Mouse (Mus musculus): ENCODE measurements around the gene Trmt112.

Gene Trmt112

DNA sequence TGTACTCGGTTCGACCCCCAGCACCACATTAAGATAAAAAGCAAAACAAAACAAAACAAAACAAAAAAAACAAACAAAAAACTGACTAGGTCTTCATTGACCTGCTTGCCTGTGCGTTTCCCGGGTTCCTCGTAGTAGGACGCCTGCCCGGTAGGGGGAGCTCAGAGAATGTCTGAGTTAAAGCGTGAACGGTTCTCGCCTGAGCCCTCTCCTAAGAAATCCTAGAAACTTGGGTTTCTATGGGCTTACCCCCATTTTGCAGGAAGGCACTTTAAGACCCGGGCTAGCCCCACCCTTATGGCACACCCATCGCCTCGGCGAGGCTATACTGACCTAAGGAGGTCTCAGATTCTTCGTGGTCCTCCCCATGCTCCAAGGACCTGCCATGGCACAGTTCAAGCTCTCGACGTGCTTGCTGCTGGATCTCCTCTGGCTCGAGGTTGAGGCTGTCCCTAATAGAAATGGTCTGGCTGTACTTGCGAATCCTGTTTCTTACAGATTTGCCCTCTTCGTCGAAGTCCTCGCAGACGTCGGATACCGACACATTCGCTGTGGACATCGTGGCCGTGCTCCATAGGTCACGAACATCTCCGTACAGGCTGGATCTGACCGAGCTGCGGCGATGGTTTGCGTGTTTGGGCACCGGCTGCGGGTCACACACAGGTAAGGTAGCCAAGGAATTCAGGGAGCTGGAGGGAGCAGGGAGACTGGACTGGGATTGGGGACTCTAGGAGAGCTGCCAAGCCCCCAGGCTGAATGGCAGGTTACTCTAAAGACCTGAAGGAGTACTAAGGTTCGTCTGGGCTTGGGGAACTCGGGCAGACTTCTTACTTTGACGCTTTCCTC lies 15.2 kb downstream of the Trmt112 start:
- DNase-seq (ENCODE audit: extremely low spot score, low read depth, low spot score): no peak

DNA sequence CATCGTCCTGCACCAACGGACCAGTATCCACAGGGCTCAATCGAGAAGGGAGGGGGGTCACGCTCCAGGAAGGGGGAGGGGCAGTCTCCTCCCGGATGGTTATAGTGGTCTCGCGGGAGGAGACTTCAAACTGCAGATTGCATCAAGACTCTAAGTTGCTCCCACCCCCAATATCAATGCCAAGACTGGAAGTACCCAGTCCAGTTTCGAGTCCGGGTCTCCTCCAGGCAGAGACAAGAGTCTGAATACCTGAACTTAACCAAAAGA lies 15.7 kb downstream of the Trmt112 start, which contains the start of gene Catsperz:
TSS of gene Catsperz (minus strand) at position 74 of the 267 bp plus-strand sequence.
- DNase-seq (ENCODE audit: extremely low spot score, low read depth, low spot score): no peak

DNA sequence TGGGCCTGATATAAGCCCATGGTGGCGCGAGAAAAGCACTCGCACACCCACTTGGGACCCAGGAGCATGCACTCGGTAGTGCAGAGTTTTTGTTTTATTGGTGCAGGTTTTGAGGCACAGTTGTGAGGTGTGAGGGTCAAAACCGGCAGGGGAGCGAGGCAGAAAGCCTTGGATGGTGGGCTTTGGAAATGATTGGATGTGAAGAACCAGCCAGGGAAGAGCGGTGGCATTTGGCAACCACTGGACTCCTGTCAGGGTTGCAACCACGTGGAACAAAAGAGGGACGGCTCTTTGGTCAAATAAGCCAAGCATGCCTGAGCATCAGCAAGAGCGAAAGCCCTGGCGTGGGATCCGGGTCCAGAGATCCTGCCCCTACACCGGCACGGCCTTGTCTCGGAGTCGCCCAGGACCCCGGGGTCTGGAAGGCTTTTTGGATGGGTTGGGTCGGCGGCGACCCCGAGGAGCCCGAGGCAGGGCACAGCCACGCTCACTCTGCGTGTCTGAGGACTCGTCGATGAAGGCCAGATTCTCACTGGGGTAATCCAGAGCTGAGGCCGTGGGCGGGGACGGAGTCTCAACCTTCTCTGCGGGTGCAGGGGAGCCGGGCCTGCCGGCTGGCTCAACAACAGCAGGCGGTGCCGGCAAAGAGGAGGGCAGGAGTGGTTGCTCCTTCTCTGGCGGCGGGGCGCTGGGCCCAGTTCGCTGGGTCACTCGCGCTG lies 16.3 kb downstream of the Trmt112 start:
- DNase-seq (ENCODE audit: extremely low spot score, low read depth, low spot score): no peak

DNA sequence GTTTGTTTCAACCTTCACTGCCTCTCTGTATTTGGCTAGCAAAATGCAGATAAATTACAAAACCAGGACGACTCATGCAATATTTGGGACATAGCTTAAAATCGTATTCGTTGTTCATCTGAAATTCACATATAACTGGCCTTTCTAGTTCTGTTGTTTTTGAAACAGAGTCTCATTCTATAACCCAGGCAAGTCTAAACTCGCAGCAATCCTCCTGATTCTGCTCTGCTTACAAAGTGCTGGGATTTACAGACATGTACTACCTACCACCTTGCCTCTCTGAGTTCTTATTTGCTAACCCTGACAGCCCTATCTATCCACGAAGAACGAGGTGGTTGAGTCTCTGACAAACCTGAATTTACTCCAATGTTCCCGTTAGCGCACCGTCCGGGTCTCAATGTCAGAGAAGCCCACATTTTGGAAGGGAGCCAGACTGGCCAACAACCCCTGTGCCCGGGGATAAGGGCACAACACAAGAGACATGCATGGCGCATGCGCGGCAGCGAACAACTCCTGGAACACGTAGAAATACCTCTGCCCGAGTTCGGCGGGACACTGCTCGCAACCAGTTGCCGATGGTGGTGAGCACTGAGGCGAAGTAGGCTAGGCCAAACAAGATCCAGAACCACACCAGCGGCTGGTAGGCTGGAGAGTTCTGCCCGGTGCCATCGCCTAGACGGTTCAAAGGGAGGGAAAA lies 17.2 kb downstream of the Trmt112 start:
- no peak for DNase-seq (ENCODE audit: extremely low spot score, low read depth, low spot score)

DNA sequence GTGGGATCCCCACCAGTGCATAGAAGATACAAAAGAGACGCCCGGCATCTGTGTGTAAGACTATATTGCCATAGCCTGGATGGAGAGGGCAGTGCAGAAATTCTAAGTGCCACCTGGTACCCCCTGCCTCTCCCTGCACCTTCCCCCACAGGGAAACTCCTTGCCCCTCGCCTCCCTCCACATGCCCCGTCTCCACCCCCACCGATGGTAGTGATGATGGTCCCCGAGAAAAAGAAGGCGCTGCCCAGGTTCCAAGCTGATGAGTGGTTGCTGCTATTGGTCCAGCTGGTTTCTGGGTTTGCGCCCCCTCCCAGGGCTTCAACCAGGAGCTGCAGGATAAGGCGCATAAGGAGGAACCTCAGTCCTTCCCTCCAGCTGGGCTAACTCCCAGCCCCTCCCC lies 18.6 kb downstream of the Trmt112 start:
- DNase-seq (ENCODE audit: extremely low spot score, low read depth, low spot score): no peak

DNA sequence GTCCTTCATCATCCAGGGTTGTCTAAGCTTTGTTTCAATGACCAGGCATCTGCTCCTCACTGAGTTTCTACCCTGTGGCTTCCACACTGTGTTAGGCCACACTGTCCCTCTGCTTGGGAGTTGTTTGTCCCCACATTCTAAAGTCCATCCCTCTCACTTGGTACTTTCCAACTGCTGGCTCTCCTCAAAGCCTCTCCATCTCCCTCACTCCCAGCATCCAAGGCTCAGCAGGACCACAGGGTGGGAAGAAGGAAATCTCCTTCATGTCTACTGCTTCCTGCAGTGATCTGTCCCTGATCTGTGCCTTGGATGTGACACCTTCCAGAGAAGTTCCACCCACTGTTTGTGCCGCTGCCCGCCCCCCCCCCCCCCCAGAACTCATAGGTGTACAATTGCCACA lies 21.5 kb downstream of the Trmt112 start:
- DNase-seq (ENCODE audit: extremely low spot score, low read depth, low spot score): no peak

DNA sequence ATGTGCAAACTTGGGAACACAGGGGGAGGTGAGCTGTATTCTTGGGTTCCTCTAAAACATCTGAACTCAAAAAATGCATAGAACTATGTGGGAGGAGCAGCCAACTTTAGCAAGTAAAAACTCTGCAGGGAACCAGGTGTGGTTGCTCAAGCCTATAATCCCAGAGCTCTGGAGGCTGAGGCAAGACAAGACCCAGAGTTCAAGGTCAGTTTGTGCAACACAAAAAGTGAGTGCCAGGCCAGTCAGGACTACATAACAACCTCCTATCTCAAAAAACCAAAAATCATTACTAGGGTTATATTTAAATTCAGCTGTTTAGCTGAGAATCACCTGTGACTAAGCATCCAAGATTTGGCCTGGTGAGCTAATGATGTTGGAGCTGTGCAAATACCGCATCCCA lies 22.5 kb downstream of the Trmt112 start:
- DNase-seq (ENCODE audit: extremely low spot score, low read depth, low spot score): no peak

DNA sequence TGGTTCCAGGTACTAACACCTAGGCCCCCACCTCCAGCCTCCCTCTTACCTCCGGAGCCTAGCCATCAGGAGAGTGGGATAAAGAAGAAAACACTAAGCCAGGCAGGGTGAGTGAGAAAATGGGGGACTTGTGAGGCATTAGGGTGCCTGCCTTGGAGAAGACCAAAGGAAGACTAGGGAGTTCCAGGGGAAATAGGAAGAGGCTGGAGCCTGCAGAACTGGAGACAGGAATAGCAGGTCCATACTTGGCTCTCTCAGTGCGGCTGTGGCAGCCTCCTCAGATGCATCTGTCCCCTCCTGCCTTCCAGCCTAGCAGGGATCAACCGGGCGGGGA lies 23.6 kb downstream of the Trmt112 start:
- DNase-seq (ENCODE audit: extremely low spot score, low read depth, low spot score): no peak

DNA sequence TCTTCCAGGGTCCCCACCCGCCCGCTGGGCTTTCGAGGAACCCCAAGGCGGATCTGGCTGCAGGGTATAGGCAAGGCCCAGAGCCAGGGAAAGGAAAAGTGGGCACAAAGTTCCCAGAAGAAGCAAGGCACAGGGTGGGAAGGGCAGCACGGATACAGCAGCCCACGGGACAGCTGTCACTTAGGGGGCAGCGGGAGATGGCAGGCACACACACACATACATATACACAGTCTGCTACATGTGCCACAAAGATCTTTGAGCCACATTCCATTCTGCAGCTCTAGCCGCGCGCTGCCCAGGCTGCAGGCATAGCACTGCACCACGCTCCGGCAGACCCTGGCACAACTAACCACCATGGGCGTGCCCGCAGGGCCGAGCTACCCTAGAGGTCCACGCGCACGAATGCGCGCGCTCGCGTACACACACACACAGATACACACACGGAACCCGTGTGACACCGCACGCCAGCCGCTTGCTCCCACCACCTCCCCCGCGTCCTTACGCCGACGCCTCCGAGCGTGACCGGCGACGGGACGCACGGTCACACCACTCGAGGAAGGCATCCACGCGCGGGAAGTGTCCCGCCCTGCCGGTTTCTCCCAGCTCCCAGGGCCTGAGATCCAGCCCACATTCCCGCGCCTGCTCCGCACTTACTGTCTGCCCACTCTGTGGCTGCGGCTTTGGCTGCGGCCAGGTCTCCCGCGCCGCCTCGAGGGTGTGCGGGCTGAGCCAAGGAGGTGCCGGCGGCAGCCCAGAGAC lies 24.1 kb downstream of the Trmt112 start:
- DNase-seq (ENCODE audit: extremely low spot score, low read depth, low spot score): no peak

DNA sequence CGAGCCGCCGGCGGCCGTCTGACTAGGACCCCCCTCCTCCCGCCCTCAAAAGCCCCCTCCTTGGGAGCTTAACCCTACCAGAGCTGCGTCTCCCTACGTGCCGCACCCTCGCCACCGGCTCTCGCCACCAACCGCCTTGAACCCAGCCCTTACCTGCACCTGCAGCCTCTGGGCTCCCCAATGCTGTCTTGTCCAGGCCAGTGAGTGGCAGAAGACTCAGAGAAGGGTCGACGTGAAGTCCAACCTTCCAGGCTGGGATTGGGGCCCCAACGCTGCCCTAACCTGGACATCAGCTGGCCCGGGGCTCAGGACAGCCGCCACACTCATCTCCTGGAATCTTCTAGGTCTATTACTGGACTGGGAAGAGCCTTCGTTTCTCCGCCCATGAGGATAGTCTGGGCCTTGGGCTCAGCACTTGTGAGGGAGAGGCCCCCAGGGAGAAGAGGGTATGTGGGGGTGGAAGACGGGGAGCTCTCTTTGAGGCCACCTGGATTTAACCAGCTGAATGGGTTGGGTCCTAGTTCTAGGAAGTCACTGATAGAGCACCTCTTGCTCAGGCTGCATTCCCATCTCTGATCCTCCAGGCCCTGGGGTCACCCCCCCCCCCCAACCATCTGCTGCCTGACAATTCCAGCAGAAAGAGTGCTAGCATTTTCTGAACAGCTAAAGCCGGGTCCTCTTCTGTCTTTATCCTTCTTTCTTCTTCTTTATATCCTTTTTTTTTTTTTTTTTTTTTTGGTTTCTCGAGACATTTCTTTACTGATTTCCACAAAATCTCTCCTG lies 24.9 kb downstream of the Trmt112 start, which contains the start of gene Kcnk4:
TSS of gene Kcnk4 (minus strand) at position 321 of the 783 bp plus-strand sequence.
- no peak for DNase-seq (ENCODE audit: extremely low spot score, low read depth, low spot score)

DNA sequence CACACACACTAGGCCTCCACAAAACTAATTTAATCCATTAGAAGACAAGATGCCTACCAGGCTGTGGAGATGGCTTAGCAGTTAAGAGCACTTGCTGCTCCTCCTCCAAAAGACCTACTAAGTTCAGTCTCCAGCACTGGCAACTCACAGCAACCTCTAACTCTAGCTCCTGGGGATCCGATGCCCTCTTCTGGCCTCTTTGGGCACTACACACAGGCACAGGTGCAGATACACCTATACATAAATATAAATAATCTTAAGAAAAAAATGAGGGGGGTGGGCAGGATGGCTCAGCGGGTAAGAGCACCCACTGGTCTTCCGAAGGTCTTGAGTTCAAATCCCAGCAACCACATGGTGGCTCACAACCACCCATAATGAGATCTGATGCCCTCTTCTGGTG lies 26.8 kb downstream of the Trmt112 start:
- DNase-seq (ENCODE audit: extremely low spot score, low read depth, low spot score): no peak

DNA sequence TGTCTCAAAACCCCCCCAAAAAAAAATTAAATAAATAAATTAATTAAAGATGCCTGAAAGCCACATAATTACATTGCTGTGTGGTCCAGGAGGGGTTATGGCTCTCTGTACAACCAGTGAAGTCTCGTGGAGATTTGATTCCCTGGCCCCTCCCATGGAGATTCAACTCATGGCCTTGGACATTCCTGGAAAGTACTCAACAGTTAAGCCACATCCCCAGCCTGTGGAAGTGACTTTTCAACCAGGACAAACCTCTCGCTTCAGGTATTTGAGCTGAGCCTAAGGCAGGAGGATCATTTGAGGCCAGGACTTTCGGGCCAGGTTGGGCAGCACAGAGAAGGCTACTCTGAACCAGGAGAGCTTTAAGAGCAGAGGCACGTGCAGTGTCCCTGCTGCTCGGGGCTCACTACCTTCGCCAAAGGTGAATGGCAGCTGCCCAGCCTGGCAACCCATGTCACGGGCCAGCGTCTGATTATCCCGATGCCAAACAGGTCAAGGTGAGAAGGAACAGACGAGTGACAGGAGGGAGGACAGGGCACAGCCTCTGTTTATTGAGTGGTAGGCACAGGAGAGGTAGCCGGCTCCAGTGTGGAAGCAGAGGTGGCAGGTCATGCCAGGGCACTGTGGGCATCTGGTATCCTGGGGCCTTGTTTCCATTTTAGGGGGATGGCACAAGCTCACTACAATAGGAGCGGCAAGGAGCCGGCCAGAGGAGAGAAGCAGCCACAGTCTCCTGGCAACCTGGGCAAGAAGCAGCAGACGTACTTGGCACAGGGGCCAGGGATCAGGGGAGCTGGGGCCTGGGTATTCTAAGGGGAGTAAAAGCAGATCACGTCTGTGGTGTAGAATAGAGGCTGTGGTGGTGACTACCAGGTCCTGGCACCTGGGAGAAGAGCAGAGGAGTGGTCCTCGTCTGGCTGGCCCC lies 28.3 kb downstream of the Trmt112 start:
- no peak for DNase-seq (ENCODE audit: extremely low spot score, low read depth, low spot score)

DNA sequence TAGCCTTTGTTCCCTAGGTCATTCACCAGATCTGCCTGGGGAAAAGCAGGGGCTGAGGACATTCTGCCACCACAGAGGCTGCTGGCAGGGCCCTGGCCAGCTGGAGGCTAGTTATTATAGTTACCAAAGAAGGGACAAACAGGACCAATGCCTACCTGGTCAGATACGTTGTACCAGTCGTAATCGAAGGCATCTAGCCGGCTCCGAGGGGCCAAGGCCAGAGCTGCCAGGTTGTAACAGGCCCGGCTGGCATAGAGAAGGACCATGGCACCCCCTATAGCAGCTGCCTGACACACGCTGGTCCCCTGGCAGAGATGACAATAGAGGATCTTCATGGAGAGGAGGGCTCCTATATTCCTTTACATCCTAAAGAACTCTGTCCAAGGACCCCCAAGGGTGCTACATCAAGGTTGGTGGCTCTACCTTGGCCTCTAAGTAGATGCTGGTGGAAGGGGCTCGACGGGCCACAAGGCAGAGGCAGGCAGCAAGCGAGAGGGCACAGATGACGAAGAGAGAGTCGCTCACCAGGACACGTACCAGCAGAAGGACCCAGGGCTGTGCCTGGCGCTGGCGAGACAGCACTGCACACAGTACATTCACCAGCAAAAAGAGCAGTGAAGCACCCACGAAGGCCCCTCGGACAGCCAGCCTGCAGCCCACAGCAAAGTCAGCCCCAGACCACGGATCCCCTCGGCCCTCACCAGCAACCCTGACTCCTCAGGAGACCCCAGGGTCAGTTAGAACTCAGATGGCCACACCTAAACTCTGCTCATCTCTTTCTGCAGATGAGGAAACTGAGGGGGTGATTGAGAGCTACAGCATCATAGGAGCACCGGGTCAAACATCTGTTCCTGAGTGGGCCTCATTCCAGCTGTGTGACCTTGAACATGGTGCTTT lies 29.9 kb downstream of the Trmt112 start:
- DNase-seq (ENCODE audit: extremely low spot score, low read depth, low spot score): no peak

DNA sequence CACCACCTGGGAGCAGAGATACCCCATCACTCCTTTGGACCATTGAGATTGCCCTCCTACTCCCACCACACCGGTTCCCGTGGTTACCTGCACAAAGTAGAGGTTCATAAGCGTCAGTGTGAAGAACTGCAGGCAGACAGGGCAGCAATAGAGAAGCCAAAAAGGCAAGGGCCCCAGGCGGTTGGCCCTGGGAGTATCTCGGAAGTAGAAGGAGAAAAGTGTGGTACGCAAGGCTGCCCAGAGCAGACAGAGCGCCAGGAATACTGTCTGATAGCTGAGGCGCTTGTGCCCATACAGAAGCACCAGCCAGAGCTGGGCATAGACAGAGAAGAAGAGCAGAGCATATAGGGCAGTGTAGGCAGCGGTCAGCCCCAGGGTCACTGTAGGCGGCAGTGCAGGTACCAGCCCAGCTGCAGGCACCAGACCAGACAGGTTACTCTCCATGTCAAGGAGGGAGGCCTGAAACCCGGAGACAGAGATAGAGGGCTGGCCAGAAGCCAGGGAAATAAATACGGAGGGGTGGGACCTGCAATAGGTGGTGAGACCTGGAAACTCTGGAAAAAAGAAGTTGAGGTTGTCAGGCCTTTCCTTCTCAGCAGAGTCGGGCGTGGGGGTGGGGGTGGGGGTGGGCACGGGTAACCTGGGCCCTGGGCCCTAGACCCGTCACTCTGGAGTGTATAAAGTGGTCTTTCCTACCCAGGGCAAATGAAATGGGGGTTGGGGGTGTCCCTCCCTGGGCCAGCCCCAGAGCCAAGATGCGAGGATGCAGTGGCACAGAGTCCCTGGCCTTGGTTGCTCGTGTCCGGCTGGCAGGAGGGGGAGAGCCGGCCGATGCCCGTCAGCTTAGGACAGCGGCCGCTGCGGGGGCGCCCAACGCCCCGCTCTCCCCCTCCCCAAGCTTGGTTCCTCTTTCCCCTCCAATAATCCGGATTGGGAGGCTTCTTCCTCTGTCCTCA lies 31.2 kb downstream of the Trmt112 start:
- DNase-seq (ENCODE audit: extremely low spot score, low read depth, low spot score): no peak

DNA sequence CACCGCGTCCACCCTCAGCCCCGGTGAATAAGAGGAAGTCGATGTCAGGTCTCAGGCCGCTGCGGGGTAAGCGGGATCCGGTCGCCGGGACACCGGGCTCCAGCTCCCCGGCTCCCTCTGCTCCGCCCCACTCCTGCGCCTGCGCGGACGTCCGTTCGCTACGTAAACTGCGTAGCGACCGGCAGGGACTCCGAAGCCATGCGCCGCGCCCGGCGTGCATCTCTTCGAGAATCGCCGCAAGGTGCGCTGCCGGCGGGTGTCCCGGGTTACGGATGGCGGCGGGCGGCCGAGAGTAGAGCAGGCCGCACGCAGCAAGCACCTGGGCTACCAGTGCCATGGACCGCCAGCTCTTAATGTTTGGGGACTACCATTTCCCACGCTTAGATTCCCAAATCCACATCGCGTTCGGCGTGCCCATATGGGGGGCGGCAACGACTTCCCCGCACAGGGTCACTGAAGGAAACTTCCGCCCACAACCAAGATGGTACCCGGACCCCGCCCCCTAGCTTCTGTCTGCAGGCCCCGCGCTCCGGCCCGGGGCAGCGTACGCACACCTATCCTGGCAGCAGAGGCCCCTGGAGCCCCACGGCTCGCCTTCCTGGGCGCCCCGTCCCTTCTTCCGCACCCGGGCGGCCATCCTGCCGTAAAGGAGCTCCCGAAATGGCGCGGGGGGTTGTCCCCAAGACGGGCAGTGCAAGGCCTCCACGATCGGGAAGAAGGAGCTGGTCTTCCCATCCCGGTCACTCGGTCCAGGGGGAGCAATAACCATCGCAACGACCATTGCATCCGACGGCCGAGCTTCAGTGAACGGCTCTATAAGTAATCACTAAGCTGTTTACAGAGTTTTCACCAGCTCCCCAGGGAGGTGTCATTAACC lies 32.1 kb downstream of the Trmt112 start, which contains the start of gene Bad:
TSS of gene Bad (plus strand) at position 490 of the 877 bp plus-strand sequence.
- DNase-seq (ENCODE audit: extremely low spot score, low read depth, low spot score): no peak

DNA sequence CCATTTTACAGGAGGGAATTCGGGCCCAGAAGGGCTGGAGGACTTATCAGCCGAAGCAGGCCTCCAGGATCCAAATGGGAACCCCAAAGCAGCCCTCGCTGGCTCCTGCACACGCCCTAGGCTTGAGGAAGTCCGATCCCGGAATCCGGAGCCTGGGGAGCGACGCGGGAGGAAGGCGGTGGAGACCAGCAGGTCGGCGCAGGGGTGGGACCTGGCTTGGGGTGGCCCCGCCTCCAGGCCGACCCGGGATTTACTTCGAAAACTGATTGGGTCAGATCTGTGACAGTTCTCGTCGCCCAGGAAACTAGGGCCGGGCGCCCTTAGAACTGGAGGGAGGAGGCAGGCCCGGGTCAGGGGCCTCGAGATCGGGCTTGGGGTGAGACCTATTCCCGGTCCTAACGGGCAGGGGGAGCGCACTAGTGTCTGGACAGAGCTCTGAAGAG lies 32.8 kb downstream of the Trmt112 start, which contains the start of gene Gpr137:
TSS of gene Gpr137 (minus strand) at position 232 of the 443 bp plus-strand sequence.
- no peak for DNase-seq (ENCODE audit: extremely low spot score, low read depth, low spot score)

All from hindlimb bud, embryonic 11.5 days (tissue).